Mouse (Mus musculus): ENCODE results near the gene Zfp433. TPM values are rescaled to one million over a fixed set of nuclear protein-coding genes. Genes with fewer than 3 reads are reported as not detected.

Gene Zfp433
- polyA plus RNA-seq (2012; rRNA removed), result 1.3 and 1.5 TPM in 2 replicates

DNA sequence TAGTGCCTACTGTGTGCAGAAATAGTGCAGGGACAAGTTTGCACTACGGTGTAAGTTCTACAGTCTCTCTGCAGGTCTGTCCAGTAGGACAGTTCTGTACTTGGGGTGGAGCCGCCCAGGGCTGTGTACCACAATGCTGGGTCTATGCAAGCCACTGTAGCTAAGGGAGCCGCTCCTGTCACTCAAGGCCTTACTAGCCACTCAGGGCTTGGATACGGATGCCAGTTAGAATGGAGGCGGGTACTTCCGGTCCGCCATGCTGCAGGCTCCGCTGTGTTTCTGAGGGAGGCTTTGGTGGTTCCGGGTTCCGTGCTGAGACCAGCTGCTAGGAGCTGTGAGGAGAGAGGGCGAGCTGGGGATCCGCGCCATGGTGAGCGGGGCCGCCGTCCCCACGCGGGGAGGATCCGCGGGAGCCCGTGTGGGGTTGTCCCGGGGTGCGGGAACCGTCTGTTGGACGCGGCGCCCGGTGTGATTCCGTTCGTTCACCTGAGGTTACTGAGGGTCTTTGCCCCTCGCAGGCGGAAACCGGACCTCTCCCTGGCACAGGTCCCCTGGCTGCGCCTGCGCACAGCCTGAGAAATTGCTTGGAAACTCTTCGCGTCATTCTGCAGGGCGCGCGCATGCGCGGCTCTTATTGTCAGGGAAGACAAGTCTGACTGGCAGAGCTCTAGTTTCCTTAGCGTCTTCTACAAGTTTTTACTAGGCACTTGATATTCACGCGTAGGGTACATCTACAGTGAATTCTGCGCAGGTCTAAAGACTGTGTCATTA lies at the start of gene Zfp433:
Gene Zfp433, plus strand, starts transcription at position 295 of the 771 bp plus-strand sequence.

GRCm38 (mm10) chr10:81770506-81771403 lies 66.1 kb downstream of the Zfp433 start, which contains the start of gene Gm3055:
Gene Gm3055 (minus strand): TSS chr10:81771161.

Other genes with a start within 250 kb of the Zfp433 start
- 1.7 and 1.9 TPM in 2 replicates for gene Nfic, start 249.2 kb upstream of the Zfp433 start, polyA plus RNA-seq (2012; rRNA removed)
- 0.02 and 0.06 TPM in 2 replicates for gene Celf5, start 222.1 kb upstream of the Zfp433 start, polyA plus RNA-seq (2012; rRNA removed)
- 65.7 and 83.5 TPM in 2 replicates for gene Ncln, start 208.4 kb upstream of the Zfp433 start, polyA plus RNA-seq (2012; rRNA removed)
- 5.4 and 5.7 TPM in 2 replicates for gene S1pr4, start 204.7 kb upstream of the Zfp433 start, polyA plus RNA-seq (2012; rRNA removed)
- gene Gna15, start 180.6 kb upstream of the Zfp433 start, polyA plus RNA-seq (2012; rRNA removed), result 4.0 and 4.2 TPM in 2 replicates
- 20.3 and 23.1 TPM in 2 replicates for gene Gna11, start 159.6 kb upstream of the Zfp433 start, polyA plus RNA-seq (2012; rRNA removed)
- gene Aes, start 145.3 kb upstream of the Zfp433 start, polyA plus RNA-seq (2012; rRNA removed), result 179 and 189 TPM in 2 replicates
- 5.9 and 6.8 TPM in 2 replicates for gene Tle2, start 130.3 kb upstream of the Zfp433 start, polyA plus RNA-seq (2012; rRNA removed)
- 4.9 and 5.2 TPM in 2 replicates for gene Tle6, start 103.8 kb upstream of the Zfp433 start, polyA plus RNA-seq (2012; rRNA removed)
- gene BC025920, start 98.6 kb upstream of the Zfp433 start, polyA plus RNA-seq (2012; rRNA removed), result 1.5 and 2.0 TPM in 2 replicates
- 7.5 and 8.7 TPM in 2 replicates for gene Sirt6, start 77.0 kb upstream of the Zfp433 start, polyA plus RNA-seq (2012; rRNA removed)
- gene Ankrd24, start 76.3 kb upstream of the Zfp433 start, polyA plus RNA-seq (2012; rRNA removed), result 10.1 and 10.8 TPM in 2 replicates
- gene Gm10778, start 55.8 kb upstream of the Zfp433 start, polyA plus RNA-seq (2012; rRNA removed), result 0.63 and 0.76 TPM in 2 replicates
- gene Gm3055, start 66.3 kb downstream of the Zfp433 start, polyA plus RNA-seq (2012; rRNA removed), result 0.57 and 0.64 TPM in 2 replicates
- 0.12 and 0.18 TPM in 2 replicates for gene Gm4767, start 107.4 kb downstream of the Zfp433 start, polyA plus RNA-seq (2012; rRNA removed)
- 0.79 and 1.2 TPM in 2 replicates for gene Gm32687, start 159.1 kb downstream of the Zfp433 start, polyA plus RNA-seq (2012; rRNA removed)
- gene Zfp781, start 225.7 kb downstream of the Zfp433 start, polyA plus RNA-seq (2012; rRNA removed), result 0.16 and 0.19 TPM in 2 replicates